Mouse (Mus musculus) R1 (cell line): Measurements from ENCODE around the gene Shmt2.

ENCODE experiments used
- DNase-seq: peaks from one replicate; pipeline ENCODE4 v3.0.0-alpha.2; 2018; ENCODE audit warnings: low read depth, low spot score

The Shmt2 gene

DNA sequence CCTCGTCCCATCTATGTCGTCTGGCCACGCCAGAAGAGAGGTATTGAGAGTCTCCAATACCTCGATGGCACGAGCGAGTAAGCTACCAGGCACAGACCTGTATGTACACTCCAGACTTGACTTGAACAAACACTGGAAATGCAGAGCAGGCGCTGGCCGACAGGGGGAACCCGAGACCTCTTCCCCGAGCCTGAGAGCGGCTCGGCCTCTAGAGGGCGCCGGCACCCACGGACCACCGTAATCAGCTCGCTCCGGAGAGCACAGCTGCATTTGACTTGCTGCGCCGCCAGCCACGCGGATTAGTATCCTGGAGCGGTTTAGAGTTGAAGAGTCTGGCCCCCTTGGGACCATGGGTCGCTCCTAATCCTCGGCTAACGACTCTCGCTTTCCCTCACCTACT lies 9.4 kb downstream of the Shmt2 start:
- DNase-seq: peak; percentile 90

DNA sequence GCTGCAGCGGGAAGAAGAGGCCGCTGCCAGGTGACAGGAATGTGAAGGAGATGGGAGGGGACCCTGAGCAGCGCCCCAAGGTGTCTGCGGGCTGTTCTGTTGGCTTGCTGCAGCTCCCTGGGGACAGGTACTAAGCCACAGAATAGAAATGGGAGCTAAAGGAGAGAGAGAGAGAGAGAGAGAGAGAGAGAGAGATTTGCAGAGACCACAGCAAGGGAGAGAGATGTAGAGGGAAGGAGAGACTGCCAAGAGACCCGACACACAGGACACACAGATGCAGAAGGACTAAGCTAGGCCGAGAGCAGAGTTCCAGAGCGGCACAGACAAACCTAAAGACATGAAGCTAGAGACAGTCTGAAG lies 10.0 kb downstream of the Shmt2 start:
- DNase-seq: no peak

DNA sequence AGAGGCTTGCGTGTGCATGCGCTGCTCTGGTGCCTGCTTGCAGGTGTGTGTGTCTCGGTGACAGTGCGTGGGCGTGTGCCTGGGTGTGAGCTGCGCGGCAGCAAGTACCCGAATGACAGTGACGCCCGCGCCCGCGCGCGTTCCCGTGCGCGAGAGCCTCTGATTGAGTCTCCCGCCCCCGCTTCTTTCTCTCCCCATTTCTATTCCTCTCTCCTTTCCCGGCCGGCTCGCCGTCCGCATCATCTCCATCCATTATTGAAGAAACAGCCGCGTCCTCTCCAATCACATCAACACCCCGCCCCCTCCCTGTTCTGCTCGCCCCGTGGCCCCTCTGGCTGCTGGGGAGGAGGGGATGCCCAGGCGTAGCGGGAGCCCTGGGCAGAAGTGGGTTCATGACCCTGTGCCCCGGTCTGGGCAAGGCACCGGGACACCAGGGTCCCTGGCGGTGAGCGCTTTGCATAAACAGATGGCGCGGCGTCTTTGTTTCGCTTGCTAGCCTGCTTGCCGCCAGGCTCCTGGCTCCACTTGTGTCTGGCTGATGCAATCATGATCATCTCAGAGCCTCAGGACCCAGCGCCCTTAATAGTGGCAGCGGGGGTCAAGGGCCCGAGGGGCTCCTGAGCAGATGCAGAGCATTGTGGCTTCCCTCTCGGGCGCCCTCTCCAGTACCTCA lies 10.5 kb downstream of the Shmt2 start:
- DNase-seq: peak; percentile 55

DNA sequence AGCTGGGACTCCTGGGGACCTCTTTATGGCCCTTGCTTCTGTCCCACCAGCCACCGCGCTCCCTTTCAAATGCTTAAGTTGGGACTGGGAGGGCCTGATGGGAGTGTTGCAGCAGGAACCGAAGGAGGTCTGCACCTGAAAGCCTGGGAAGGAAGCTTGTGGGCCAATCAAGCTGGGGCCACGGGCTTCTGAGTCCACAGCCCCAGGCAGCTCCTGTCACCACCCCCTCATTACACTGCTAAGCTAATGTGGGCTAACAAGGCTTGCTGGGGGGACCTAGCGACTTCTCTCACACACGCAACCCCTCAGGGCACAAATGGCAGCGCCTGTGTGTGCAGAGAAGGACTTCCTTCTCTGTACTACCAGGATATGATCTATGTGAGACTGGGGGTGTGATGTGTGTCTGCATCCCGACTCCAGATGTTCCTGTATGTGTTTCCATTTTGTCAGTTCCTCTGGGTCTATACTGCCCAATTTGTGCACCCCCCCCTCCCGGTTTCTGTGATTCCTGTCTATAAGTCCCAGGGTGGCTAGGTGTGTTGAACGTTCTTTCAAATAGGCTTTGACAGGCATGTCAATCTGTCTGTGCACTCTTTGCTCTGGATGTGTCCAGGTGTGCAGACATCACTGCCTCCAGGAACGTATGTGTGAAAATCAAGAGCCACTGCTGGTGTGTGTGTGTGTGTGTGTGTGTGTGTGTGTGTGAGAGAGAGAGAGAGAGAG lies 11.2 kb downstream of the Shmt2 start:
- DNase-seq: no peak

DNA sequence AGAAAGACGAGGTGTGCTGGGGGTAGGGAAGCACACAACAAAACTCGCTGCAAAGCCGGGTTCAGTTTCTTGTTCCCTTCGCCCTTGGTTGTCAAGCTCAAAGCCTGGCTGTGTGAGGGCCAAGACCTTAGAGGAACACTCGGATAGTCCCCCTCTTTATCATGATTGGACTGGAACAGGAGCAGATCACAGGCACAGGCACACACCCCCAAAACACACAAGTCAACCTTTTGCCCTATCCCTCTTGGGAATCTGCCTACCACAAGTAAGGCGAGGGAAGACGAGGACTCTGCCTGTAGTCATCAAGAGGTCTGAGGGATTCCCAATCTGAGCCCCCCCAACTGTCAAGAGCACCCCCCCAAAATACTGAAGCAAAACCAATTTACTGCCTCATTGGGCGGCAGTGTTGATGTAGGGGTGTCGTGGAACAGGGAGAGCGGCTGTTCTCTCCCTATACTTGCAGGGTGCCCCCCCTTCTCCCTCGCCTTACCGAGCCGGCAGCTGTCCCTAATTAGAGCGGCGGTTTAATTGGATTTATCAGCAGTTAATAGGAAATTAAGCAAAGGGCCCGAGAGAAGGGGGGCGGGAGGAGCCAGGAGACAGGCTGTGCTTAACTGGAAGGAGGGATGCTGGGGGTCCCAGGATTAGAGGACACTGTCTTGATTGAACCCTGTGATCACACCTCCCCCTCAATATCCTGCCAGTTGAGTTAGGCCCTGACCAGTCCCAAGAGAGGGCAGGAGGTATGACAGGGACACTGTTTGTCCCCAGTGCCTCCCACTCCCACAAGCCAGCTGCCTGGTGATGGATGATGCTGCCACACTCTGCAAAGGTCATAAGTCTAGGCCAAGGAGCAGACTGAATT lies 12.2 kb downstream of the Shmt2 start:
- DNase-seq: no peak

DNA sequence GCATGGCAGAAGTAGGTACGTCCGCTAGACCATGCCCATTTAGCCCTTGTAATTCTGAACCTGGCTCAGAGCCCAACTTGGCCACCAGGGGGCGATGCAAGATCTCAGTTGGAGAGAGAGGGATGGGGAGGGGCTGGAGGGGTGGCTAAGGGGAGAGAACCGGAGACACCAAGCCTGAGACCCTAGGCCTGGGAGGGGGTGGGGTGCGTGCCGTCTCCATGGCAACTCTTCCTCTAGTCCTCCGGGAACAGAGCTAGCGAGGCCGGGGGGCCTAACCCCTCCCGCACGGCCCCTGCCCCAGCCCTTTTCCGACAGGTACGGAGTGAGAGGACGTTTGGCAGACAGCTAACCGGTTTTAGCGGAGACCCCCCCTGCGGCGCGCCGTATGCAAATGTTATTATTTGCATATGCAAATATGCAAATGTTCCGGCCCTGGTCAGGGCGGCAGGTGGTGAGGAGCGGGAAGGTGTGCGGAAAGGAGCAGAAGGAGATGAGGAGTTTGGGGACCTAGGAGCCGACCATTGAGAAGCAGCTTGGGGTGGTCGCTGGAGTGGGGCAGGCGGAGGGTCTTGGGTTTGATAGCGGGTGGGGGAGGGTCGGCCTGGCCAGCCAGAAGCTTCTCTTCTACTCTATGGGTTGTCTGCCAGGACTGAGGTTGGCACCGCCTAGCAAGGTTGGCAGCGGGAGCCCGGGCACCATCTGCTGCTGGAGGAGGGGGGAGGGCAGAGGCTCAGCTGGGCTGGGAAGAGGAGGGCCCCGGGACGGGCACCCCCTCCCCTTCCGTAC lies 13.0 kb downstream of the Shmt2 start:
- peak; percentile 98 for DNase-seq

DNA sequence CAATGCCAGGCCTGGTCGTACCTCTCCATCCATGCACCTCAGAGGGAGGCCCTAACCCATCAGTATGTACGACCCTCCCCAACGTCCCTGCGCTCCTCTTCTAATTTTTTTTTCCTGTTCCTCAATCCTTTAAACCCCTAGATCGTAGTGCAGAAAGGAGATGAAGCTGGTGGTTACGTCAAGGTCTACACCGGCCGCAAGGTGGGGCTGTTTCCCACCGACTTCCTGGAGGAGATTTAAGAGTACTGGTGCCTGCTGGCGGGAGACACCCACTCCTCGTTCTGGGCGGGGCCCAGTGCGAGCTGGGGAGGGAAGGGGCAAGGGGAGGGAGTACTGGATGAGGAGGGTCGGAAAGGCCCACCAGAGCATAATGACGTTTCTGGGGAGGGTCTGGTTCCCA lies 14.0 kb downstream of the Shmt2 start:
- DNase-seq: peak; percentile 93

DNA sequence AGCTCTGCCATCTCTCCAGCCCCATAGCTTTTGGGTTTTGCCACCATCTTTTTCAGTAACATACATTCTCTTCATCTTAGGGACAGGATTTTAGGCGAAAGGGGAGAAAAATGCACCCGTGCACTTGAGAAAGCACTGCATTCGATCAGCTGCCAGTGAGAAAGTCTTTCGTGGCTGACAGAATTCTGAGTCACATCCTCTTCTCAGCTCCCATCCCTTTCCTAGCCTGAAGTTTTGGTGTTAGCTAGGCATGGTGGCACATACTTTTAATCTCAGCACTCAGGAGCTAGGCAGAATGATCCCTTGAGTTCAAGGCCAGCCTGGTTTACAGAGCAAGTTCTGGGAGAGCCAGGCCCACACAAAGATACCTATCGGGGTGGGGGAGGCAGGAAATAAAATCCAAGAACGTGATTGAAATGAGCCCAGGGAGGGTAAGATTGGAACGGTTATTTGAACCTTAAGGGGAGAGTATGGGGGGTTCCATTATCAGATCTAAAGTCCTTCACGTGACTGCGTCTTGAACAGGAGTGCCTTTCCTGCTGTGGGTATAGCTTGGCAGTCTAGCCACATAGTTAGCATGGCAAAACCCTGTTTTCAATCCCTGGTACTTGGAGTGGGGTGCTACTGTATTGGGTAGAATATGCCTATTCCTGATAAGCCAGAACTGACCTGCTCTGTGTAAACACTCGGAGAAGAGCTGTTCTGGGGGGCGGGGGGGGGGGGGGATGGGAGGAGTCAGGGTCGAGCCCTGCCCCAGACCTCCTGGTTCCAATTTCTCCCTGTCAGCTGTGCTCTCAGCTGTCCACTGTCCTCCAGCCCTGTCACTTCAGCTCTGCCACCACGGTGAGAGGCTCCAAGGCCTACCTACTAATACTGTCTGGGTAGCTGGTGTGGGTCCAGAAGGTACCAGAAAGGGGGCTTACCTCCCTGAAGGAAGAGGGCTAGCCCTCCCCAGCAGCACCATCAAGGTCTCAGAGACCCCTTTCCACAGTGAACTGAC lies 21.1 kb downstream of the Shmt2 start, which contains the start of gene Stac3:
Gene Stac3 (plus strand): TSS at position 793 of the 1,000 bp plus-strand sequence.
- no peak for DNase-seq

DNA sequence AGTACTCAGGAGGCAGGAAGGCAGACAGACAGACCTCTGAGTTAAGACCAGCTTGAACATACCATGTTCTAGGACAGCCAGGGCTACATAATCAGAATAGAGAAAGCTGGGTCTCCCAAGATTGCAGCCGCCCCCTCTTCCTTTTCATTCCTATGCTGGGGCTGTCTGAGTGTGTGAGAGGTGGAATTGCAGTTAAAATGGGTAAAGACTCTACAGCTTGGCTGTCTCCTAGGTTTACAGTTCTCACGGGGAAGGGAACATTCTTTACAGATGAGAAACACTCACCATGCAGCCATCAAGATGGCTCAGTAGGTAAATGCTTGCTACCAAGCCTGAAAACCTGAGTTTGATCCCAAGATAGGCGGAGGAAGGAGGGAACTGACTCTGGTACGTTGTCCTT lies 22.2 kb downstream of the Shmt2 start:
- DNase-seq: no peak

DNA sequence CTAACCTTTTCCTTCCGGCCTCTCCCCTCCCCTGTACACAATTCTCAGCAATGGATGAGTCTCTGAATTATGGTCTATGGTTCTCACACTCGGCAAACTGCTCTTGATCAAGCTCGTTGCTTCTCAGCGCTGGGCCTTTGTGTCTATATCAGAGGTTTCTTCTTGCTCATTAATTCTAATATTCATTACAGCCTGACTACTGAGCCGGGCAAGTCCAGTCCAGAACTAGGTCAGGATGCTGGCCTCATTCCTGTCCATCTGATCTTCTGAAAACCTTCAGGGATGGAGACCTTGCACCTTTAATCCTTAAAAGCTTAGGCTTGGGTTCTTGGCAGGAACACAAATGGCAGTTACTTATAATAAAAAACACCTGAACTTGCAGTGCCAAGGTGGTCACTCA lies 22.7 kb downstream of the Shmt2 start:
- no peak for DNase-seq

DNA sequence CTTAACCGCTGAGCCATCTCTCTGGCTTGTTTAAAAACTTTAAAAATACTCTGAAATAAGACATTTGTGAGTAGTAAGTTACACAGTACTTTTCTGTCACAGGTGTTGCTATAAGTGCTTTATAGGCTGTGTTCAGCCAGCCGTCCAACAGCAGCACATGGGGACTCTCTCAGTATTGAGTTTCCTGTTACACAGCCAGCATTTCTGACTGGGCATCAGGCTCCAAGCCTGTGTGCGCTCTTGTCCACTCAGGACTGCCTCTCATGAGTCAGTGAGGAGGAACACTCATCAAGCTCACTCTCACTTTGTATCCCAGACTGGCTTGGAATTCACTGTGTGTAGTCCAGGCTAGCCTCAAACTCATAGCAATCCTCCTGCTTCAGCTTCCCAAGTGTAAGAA lies 26.1 kb downstream of the Shmt2 start:
- no peak for DNase-seq

DNA sequence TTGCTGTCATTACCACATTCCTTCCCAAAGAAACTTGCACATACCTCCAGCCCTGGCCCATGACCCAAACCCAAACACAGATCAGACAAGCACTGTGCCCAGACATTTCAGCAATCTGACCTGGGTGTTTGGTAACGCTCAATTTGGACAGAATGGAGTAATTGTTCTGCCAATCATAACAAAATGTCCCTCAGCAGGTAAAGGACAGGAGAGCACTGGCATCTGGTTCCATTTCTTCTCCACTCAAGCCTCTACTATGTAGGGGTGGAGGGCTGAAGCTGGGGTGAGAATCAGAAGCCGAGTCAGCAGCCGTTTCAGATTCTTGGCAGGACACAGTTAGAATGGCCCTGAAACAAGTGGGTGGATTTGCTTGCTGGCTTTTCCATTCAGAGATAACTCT lies 30.1 kb downstream of the Shmt2 start:
- no peak for DNase-seq

DNA sequence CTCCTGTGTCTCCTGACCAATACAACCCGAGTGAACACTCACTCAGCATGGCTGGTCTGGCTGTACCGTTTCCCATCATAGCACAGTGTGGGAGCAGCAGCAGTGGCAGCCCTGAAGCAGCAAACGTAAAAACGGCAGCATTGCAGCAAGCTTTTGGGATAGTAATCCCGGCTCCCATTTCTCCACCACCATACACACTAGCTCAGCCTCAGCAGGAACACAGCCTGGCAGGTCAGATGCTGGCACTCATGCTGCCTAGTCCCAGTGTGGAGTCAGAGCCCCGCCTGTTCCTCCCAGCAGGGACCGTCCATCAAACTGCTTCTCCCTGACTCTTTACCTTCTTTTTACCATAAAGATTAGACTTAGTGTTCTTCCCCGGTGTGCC lies 31.1 kb downstream of the Shmt2 start:
- DNase-seq: no peak

DNA sequence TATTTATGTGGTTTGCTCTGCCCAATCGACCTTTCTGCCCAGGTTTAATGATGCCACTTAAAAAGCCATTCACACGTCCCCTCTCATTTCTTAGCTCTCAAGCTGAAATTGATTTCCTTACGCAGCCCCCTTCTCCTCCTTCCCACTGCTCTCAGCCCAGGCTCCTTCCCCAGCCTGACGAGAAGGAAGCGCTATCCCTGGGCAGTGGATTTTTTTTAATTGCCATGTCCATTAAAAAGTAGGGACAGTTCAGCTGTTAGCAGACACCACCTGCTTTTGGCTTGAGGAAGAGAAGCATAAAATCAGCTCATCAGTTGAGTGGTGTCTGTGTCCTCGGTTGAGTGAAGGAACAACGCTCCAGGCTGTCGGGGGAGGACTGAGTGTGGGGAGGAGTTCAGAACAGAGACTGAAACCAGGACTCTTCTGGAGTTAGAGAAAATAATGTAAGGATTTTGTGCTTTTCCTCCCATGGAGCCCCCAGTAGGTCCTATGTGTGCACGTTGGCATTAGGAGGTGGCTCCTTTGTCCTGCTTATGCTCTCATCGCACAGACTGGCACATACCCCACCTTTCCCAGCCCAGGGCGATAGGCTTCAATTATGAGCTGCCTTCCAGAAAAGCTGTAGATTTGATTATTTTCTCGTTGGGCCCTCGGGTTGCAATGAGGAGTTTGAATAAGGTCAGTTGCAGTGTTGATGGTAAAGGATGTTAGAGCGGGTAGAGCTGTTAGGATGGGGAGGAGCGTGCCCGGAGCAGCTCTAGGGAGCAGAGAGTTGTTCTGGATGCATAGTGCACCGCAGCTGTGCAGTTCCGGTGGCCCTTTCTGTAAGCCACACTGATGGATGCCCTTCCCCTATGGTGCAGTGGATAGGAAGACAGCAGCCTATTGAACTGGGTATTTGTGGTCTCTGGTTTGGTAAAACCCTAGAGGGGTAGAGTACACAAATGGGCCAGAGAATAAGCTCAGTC lies 31.8 kb downstream of the Shmt2 start:
- no peak for DNase-seq

DNA sequence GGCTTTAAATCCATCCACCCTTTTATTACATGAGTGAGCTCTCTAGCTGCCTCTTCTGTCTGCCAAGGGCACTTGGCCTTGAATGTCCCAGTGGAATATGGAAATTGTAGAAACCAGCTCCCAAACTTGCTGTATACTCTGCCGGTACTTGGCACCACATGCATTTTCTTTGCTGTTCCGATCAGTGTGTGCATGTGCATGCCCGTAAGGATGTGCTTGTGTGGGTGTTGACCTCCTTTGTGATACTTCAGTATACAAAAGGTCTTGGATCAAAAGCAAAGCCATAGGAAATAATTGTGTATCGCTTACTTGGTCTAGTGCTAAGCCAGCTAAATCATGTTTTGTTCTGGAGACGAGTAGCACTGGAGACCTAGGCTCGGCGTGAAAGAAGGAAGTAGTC lies 33.4 kb downstream of the Shmt2 start:
- no peak for DNase-seq

DNA sequence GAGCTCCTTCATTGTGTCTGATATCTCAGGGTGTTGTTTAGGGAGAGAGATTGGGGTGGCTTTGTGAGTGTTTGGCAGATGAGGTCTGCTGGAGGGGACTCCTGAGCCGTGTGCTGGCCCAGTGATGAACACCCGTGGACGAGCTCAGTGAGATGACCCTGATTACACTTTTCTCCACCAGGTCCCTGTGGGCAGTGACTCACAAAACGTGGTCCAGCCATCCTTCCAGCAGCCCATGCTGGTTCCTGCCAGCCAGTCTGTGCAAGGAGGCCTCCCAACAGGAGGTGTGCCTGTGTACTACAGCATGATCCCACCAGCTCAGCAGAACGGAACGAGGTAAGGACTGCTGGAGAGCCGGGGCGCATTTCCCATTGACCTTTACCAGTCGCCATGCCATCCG lies 37.0 kb downstream of the Shmt2 start:
- DNase-seq: no peak

DNA sequence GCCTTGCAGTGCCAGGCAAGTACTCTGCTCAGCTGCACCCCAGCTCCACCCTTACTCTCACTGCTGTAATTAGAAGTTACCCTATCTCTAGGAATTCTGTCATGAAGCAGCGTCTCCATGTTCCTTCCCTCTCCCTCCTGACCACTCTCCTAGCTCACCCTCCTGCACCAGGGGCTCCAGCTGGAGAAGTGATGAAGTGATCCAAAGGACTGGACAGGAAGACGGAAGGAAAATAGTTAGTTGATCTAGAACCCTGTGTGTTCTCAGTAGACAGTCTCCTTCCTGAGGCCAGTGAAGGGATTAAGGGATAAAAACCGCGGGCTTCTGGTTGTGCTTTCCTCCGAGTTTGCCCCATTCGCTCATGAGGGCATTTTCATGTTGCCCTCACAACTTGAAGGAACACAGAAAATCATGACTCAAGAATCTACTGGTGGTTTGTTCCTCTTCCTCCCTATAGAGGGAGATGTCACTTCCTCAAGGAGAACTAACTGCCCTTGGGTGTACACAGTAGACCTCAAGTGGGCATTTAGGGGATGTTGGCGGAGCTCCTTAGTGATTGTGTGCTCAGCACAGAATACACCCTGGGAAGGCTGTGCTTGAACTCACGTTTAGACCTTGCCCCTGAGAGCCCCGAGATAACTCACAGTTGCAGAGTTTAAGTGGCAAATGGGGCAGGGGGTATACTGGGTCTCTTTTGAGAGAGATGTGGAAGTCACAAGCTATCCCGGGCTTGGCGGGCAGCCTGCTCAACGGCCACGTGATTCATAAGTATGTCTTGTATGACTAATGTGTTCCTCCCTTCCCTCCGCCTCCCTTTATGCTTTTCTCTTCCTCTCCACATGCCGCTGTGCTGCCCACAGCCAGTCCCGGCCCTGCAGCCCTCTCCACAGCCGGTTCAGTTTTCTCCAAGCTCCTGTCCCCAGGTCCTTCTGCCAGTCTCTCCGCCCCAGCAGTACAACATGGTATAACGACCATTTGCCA lies 41.1 kb downstream of the Shmt2 start:
- peak; percentile 16 for DNase-seq

DNA sequence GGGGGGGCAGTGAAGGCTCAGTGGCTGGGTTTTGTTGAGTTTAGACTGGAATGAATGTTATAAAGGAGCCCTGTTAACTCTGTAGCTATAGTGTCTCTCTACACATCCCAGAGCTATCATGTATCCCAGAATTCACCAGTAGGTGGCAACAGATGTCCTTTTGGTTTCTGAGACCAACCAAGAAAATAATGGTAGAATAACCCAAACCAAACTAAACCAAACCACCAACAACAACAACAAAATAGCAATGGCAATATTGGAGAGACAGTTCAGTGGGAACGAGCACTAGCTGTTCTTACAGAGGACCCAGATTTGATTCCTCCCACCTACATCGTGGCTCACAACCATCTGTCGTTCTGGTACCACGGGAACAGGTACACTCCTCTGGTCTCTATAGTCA lies 43.1 kb downstream of the Shmt2 start:
- DNase-seq: peak; percentile 49
